Mouse (Mus musculus) CD4-positive, CD25-positive, alpha-beta regulatory T cell, adult 4 months (primary cell): ENCODE measurements around the gene Zfp821. TPM values are rescaled to one million over a fixed set of nuclear protein-coding genes. Genes with fewer than 3 reads are reported as not detected.
A peak's percentile ranks its signal among the peaks of the same experiment; 100 is the strongest.

Experiments used
- ATAC-seq: one replicate; pipeline ENCODE4 v1.8.0; 2017
- polyA plus RNA-seq, 2 experiments: library from polyadenylated mRNA; unstranded; fragments of 100-300 nt; shearing (Covaris generic); gene quantifications; one replicate each; pipeline ENCODE4 v1.2.1; 2017

Gene Zfp821
- polyA plus RNA-seq = 1 to 10 TPM; 3.6 to 7.9 TPM

DNA sequence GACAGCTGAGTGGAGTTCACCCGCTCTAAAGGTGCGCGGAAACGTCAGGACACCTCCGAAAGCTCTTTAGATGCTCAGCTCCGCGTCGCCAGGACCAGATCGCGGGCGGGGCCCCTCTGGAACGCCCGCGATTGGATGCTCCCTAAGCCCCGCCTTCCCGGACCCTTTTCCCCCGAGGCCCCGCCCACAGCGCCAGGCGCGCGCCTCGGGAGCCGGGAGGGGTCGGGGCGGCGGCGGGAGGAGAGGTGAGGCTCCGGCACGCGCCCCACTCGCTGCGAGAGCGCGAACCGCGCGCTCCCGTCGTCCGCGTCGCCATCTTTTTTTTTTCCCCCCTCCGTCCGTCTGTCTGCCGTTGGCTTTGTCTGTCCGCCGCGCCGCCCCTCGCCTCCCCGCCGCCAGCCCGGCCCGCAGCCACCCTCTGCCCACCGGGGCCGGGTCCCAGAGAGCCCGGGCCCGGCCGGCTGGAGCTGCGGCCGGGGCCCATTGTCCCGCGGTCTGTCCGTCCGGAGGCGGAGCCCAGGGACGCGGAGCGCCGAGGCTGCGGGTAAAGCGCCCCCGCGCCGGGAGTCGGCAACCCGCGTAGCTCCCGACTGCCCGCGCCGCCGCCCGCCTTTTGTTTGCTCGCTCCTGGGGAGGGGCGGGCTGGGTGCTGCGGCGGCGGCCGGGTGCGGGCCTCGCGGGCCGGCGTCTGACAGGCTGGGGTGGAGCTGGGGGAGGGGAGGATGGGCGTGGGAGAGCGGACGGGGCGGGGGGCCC, at the start of gene Zfp821:
Zfp821 (plus strand) TSS at position 227 of the 756 bp plus-strand sequence.
- peak; percentile 79 for ATAC-seq

DNA sequence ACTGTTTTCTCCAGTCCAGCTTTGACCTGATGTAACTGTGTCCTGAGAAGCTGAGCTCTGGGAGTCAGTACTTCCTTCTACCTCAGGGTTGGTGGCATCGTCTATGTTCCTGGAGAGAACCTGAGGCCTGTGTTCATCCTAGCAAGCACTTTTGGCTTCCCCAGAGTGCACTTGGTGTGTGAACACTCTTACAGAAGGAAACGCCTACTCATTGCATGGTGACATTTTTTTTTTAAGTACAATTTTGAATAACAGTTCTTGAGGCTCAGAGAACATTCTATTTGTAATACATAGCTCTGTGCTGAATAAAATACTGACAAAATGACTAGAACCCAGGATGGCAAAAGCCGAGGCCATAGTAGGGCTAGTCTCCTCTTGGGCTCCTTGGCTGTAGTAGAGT, 48.5 kb upstream of the Zfp821 start:
- ATAC-seq = no peak

DNA sequence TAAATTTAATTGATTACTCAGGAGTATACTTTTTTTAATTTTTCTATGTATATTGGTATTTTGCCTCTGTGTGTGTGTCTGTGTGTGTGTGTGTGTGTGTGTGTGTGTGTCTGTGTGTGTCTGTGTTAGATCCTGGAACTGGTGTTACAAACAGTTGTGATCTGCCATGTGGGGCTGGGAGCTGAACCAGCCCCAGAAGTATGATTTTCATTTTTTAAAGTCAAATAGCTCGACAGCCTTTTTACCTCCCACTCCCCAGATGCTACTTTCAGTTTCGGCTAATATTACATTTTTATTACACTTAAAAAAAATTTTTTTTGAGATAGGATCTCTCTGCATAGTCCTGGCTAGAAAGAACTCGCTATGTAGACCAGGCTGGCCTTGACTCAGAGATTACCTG, 43.0 kb upstream of the Zfp821 start:
- ATAC-seq = no peak

DNA sequence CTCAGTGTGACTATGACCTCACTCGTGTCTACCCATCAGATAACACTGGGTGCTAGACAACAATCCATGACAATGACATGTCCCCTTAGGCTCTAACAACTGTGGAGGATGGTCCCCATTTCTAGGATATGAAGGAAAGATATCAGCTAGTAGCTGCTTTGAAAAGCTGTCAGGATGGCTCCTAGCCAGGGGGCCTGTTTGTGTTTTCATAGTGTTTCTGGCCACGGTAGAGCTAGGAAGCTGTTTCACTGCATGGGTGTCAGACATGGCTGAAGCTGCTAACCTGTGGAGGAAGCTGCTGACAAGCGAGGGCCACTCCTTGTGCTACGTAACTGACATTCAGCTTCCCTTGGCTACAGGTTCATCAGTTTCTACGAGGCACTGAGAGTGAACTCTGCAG, 38.7 kb upstream of the Zfp821 start:
- no peak for ATAC-seq

DNA sequence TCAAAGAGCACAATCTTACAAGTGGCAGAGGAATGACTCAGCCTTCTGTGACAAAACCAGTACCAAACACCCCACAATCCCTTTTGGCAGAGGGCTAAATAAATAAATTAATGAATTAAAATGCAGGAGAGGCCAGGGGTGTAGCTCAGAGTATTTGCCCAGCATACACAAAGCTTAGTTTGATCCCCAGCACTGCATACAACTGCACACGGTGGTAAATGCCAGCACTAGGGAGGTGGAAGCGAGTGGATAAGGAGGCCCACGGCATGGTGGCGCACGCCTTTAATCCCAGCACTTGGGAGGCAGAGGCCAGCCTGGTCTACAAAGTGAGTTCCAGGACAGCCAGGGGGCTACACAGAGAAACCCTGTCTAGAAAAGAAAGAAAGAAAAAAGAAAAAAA, 32.7 kb upstream of the Zfp821 start:
- no peak for ATAC-seq

DNA sequence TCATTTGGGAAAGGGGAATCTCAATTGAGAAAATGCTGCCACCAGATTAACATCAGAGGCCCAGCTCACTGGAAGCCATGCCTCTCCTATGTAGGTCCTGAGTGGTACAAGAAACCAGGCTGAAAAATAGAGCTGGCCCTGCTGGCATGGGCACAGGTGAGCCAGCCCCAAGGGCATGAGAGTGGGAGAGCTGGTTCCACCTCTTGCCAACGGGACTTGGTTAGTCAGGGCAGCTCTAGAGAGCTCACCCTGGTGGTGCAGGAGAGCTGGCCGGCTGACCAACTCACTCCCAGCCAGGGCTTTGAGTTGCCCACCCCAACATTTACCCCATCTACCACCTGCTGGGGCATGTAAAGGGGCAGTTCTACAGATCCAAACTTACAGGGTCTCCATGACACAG, 31.8 kb upstream of the Zfp821 start:
- ATAC-seq = no peak

DNA sequence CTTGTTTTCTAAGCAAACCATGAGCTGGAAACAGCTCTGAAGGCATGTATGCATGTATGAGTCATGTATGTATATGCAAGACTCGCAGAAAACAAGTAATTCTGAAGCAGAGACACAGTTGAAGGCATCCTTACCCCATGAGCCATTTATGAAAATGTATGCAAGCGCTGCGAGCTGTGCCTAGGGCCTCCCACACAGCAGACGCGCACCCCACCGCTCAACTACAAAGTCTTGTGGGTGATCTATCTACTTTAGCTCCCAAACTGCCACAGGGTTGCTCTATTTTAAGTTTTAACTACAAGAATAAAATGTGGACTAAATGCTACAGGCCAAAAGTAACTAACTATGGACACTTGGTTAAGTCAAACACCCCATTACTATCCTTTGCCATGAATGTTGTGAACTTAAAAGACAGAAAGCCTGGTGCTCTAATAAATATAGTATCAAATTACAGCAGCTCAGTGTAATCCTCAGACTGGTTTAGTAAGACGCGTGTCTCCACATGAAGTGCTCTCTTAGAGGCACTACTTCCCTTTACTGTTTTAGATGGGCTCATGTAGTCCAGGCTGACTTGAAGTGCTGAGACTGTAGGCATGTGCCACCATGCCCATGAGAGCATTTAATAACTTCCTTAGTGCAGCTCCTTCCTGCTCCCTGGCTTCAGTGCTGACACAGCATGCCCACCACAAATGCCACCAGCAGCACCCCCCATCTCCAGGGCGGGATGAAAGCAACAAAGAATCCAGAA, 29.3 kb upstream of the Zfp821 start:
- ATAC-seq = no peak

DNA sequence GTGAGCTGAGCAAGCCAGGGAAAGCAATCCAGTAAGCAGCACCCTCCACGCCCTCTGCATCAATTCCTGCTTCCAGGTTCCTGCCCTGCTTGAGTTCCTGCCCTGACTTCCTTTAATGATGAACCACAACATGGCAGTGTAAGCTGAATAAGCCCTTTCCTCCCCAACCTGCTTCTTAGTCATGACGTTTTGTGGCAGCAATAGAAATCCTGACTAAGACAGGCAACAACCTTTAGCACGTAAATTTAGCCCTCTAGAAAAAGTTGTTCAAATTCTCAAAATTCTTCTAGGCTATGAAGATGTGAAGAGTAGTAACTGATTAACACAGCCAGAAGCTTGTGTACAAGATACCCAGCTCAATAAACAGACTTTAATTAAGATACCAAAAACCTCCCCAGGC, 23.8 kb upstream of the Zfp821 start:
- ATAC-seq = no peak

DNA sequence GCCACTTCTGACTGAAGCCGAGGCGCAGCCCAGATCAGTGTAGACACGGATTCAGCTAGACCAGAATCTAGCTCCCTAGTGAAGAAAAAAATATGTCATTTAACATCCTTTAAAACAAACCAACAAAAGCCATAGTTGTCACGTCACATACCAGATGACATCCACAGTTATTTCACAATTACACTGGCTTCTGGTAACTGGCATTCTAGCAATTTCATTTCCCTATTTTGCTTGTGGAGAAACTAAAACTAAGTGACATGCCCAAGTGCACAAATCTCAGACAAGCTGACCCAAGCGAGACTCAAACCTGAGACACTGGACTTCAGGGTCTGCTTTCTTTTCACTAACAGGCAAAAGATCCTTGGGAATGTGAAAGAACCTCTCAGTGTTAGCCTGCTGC, 23.2 kb upstream of the Zfp821 start:
- no peak for ATAC-seq

DNA sequence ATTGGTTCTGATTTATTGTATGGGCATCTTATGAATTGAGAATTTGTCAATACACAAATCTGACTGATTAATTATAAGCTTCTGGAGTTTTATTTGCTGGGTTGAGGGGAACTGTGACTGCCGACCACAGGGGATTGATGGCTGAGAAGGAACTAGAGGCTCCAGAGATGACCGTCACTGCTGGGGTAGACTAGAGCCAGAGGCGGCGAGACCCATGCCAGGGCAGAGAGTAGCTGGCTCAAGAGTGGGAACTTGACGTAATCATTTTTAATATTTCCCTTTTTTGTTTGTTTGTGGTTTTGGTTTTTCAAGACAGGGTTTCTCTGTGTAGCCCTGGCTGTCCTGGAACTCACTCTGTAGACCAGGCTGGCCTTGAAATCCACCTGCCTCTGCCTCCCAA, 18.1 kb upstream of the Zfp821 start:
- no peak for ATAC-seq

DNA sequence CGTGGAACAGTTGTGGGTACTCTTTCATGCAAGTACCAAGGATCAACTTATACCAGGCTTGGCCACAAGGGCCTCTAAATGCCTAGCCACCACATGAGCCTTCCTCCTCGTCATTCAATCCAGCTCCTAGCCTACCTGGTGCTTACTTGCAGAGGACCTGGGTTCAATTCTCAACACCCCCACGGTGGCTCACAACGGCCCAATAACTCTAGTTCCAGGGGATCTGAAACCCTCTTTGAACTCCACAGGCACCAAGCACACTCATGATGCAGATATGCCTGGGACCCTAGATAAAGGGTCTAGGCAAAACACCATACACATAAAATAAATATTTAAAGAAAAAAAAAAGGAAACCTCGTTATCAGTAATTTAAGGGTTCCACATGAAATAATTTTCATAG, 13.6 kb upstream of the Zfp821 start:
- peak; percentile 21 for ATAC-seq

DNA sequence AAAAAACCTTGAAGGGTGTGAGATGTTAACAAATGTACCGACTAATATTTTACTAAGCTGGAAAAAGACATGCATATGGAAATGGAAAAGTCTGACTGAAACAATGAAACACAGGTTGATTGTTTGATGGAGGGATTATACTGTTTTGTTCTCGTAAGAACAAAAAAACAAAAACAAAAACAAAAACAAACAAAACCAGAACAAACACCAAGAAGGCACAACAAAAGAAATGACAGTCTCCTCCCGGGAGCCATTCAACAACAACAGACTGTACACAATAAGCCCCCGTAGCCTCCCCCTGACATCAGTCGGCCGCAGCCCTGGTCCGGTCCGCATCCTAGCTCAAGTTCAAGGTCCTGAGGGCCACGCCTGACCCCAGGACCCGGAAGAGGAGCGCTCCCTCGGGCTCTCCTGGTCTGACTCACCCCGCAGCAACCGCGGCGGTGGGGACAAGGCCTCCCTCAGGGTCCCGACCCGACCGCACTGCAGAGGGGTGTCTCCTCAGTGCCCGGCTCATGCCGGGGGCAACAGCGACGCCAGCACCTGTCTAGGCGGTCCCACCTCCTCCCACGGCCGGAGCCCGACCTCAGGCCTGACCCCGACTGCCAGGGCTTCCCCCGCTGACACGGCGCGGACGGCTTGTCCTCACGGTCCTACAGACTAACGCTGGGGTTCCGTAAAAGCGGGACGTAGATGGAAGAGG, 12.8 kb upstream of the Zfp821 start:
- peak; percentile 24 for ATAC-seq

DNA sequence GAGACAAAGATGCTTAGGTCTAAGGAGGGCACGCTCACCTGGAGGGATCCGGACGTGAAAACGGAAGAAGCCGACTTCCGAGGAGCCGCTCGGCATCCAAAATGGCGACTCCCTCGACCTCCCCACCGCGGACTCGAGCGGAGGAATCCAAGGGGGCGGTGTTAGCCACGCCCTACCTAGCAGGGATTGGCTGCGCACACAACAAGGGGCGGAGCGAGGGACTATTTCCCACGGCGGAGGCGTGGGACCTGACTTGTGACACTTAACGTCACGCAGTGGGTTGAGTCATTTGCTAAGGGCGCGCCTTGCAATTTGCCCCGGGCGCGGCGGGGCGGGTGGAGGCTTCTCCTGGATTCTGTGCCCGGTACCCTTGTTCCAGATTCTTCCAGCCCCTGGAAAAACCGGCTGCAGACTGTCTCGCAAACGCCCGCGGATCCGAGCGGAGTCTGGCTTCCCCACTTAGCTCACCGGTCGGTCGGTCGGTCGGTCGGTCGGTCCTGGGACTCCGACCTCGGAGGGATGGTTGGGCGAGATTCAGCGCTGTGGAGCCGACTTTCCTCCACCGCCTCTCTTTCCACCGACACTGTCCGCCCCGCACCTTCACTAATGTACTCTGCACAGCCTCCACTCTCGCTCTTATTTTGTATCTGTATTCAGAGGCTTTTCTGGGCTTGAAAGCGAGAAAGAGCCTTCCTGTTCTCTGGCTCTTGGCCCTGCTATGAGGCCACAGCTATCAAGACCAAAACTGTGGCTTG, 12.0 kb upstream of the Zfp821 start, which contains the start of gene Ist1:
Ist1 (minus strand) TSS at position 115 of the 755 bp plus-strand sequence.
- ATAC-seq = peak; percentile 96

DNA sequence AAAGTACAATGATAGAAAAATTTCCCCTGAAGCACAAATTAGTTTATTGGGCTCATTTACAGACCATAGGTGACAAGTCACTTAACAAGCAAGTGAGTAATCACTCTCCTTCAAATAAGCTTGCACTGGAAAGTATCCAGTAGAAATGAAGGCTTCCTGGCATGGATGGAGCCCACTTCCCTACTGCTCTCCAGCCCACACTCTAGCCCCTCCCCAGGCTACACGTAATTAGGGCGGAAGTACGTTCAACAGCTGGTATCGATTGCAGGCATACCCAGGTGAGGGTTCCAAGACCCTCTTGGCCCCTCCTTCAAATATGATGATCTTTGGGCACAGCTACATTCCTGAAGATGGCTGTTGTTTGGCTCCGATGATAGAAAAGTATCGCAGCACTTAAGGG, 11.2 kb upstream of the Zfp821 start:
- no peak for ATAC-seq

DNA sequence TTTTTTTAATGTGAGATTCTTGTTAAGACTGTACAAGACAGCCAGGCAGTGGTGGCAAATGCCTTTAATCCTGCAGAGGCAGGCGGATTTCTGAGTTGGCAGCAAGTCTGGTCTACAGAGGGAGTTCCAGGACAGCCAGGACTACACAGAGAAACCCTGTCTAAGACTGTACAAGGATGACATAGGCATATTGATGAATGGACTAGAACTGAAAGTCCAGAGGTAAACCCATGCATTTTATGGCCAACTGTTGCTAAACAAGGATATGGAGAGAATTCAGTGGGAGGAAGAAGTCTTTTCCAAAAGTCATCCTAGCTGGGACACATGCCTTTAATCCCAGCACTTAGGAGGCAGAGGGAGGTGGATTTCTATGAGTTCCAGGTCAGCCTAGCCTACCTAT, 7.6 kb upstream of the Zfp821 start:
- ATAC-seq = no peak

DNA sequence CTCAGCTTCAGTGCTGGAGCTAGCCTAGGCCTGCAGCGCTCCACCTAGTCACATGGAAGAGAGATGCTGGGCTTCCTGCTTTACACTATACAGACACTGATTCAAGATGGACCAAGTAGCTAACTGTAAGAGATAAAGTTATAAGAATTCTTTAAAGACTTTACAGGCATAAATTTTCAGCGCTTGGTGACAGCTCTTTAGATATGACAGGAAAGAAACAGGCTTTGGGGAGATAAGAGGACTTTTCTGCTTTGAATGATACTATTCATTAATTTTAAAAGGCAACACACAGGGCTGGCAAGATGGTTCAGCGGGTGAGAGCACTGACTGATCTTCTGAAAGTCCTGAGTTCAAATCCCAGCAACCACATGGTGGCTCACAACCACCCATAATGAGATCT, 6.9 kb upstream of the Zfp821 start:
- ATAC-seq = no peak

DNA sequence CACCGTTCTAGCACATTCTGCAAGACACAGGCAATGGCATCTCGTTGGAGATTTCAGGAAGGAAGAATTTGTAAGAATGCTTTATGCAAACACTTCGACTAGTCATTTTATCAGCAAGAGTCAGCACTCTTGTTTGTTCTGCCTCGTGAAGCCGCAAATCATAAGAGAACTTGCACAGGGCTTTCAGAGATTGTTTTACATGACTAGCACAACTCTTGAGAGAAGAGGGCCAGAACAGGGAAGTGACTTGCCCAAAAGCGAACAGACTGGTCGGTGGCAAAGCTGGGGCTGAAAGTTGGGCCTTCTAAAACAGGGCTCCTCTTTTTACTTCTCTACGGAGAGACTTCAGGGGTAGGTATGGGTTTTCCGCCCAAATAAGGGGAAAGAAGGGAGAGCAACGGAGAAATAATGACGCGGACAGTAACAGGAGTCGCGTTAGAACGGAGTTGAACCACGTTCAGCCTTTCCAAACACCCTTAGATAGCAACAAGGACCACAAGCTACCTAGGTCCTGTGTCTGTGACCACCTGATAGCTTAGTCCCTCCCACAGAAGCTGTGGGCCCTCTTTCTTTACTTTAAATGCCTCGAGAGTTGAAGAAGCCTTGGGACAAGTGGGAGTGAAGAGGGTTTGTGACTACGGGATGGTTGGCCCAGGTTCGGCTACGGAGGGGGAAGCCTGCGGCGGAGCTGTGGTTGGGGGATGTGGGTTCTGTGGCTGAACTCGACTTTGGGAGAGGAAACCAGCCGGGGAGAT, 604 bp upstream of the Zfp821 start:
- no peak for ATAC-seq

DNA sequence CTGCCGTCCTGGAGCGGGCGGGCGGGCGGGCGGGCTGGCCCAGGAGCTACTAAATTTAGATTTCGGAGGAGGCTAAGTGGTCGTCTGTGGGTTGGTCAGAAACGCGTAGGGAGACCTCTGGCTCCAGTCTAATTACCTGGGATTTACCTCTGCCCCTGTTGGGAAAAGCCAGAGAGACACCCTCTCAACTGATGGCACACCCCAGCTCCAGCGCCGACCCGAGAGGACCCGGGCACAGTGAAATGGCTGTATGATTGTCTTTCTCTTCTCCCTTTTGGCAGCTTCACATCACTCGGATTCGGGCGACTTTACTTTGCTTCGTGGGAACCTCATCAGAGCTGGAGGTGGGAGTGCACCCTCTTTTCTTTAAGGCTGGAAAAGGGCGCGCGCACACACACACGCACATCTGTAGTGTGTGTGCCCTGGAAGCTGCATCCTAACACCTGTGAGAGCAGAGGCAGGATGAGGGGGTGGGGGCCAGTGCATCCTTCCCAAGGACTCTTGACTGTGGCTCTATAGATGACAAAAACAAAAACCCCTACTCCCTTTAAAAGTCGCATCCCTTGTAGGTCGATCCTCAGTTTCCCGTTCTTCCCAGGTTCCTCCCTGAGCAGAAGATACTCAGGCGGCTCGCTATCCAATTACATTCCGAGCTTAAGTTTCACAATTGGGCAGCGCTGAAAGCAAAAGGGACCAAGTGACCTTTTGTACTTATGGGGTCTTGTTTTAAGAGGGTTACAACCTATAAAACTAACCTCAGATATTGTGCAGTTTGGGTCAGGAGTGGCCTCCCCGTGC, 929 bp downstream of the Zfp821 start:
- no peak for ATAC-seq

DNA sequence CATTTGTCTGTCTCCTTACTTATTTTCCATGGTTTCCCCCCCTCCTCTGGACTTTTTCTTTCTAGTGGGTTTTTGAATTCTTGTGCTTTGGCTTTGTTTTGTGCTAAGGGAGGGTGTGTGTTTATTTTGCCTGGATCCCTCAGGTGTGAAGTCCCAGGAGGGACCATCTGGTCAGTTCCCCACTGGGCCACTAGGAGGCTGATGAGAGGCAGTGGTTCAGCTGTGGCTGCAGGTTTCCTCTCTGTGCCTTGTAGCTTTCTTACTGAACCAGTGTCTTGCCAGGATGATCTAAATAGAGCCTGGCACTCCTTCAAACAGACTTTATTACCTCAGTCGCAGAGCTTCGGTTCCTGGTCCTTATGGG, 1.5 kb downstream of the Zfp821 start:
- peak; percentile 57 for ATAC-seq

DNA sequence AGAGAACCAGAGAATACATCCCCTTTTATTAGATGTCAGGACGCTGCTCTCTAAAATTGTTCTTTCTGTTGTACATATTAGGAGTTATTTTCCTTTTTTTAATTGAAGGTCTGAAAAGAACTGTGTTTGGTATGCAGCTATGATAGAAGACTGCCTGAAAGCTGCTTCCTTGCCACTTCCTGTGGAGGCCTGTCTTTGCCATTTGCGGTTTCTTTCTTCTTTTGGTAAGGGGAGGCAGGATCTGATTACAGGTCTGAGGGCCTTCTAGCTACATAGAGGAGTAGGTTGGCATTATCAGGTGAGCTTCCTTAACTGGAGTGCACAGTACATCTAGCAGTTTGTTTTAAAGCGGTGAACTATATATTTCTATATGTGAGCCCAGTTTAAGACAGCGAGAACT, 2.6 kb downstream of the Zfp821 start:
- peak; percentile 61 for ATAC-seq

DNA sequence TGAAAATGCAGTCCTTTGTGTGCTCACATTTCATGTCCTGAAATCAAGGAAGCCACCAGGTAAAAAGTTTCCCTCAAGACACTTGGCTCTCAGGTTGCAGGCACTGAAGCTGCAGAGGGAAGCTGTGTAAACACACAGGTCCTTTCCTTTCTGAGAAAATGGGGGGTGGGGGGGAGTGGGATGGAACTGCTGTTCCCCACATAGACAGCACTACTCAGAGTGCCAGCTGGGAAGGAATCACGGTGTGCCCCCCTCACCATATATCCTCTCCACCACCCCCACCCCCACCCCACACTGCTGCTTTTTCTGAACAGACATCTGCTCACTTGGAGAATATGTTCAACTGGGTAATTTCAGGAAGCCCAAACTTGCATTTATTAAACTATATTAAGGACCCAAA, 7.2 kb downstream of the Zfp821 start:
- no peak for ATAC-seq
